Mouse (Mus musculus) neural tube, embryonic 13.5 days (tissue): Measurements from ENCODE around the gene Taar7d. TPM values are rescaled to one million over a fixed set of nuclear protein-coding genes. Genes with fewer than 3 reads are reported as not detected.

Experiments used
- ATAC-seq: fragments of 200-750 bp; cut with Nextera tagmentation; 2 replicates; pipeline ENCODE4 v1.8.0; 2017; ENCODE audit warnings: low read depth, mild to moderate bottlenecking, moderate TSS enrichment, moderate library complexity
- H3K27ac ChIP-seq: fragments of 300-500 bp; sonication (generic); replicated peaks from 2 replicates; pipeline ENCODE4 v1.5.1; 2015; ENCODE audit warnings: moderate library complexity, mild to moderate bottlenecking, inconsistent platforms
- H3K27me3 ChIP-seq: fragments of 300-500 bp; sonication (generic); 2 replicates; pipeline ENCODE4 v1.6.1; 2015; ENCODE audit warnings: mild to moderate bottlenecking, inconsistent platforms
- H3K36me3 ChIP-seq: fragments of 300-500 bp; sonication (generic); 2 replicates; pipeline ENCODE4 v1.6.1; 2015; ENCODE audit warnings: mild to moderate bottlenecking, inconsistent platforms
- H3K4me1 ChIP-seq: fragments of 300-500 bp; sonication (generic); replicated peaks from 2 replicates; pipeline ENCODE4 v1.6.1; 2015; ENCODE audit warnings: inconsistent platforms
- H3K4me2 ChIP-seq: fragments of 300-500 bp; sonication (generic); 2 replicates; pipeline ENCODE4 v1.6.1; 2015; ENCODE audit warnings: inconsistent platforms, mild to moderate bottlenecking, moderate library complexity
- H3K4me3 ChIP-seq: fragments of 300-500 bp; sonication (generic); 2 replicates; pipeline ENCODE4 v1.5.1; 2015; ENCODE audit warnings: mild to moderate bottlenecking, inconsistent platforms
- H3K9ac ChIP-seq: fragments of 300-500 bp; sonication (generic); 2 replicates; pipeline ENCODE4 v1.6.1; 2015; ENCODE audit warnings: moderate library complexity, mild to moderate bottlenecking, inconsistent platforms
- H3K9me3 ChIP-seq: fragments of 300-500 bp; sonication (generic); 2 replicates; pipeline ENCODE4 v1.6.1; 2016; ENCODE audit warnings: inconsistent platforms
- WGBS: fragments of 180-500 bp; shearing (Covaris S2); methylation state at CpG from one replicate; pipeline ENCODE4 v1.1.7; 2015; 5-methylcytosine and 5-hydroxymethylcytosine counted together
- polyA plus RNA-seq: library from polyadenylated mRNA; unstranded; fragments of >200 nt; fragmentation: Nextera tagmentation; extraction: Ambion mirVana; gene quantifications from 2 replicates; pipeline ENCODE4 v1.2.1, GENCODE M21; 2015

The Taar7d gene
- polyA plus RNA-seq = not detected in 2 replicates

GRCm38 (mm10) chr10:24026922-24027321, at the start of gene Taar7d:
Gene Taar7d (plus strand): TSS chr10:24027222.
- H3K4me1 ChIP-seq = no peaks in the 10 kb centered on the region
- H3K27me3 ChIP-seq = no peaks in the 10 kb centered on the region
- H3K9me3 ChIP-seq = no peaks in the 10 kb centered on the region
- no peak within 1 kb of the TSS for H3K4me3 ChIP-seq
- H3K9ac ChIP-seq = no peak within 1 kb of the TSS
- H3K27ac ChIP-seq = no peak within 1 kb of the TSS
- no peak within 1 kb of the TSS for H3K4me2 ChIP-seq
- no peaks in the 10 kb centered on the region for H3K36me3 ChIP-seq
- no peak for ATAC-seq

DNA sequence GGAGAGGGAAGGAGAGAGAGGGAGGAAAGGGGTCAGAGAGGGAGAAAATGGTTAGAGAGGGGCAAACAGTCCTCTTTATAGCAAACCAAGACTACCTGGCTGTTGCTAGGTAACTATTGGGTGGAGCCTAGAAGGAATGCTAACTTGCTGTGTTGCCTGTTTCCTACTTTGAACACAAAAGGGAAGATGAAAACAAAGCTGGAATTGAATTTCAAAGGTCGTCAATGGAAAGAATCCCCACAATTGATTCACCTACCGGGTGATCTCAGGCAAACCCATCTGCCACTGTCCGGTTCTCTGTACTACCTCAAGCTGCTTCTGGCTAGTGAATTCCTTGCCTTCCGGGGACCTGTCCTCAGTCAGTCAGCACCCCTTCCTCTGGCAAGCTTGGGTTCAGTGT, 49.1 kb upstream of the Taar7d start:
- Histone ChIP-seq H3K27ac (no peak overlapping the region), H3K27me3 (no peaks in the 10 kb centered on the region; the same call in 1 of the 2 replicates), H3K9ac (no peak overlapping the region), H3K9me3 (no peaks in the 10 kb centered on the region), H3K4me1 (no peaks in the 10 kb centered on the region), H3K4me3 (no peak overlapping the region), H3K4me2 (no peak overlapping the region), H3K36me3 (no peaks in the 10 kb centered on the region)
- ATAC-seq = no peak
- WGBS = 43% methylated on average over 4 of the region's 4 CpGs

DNA sequence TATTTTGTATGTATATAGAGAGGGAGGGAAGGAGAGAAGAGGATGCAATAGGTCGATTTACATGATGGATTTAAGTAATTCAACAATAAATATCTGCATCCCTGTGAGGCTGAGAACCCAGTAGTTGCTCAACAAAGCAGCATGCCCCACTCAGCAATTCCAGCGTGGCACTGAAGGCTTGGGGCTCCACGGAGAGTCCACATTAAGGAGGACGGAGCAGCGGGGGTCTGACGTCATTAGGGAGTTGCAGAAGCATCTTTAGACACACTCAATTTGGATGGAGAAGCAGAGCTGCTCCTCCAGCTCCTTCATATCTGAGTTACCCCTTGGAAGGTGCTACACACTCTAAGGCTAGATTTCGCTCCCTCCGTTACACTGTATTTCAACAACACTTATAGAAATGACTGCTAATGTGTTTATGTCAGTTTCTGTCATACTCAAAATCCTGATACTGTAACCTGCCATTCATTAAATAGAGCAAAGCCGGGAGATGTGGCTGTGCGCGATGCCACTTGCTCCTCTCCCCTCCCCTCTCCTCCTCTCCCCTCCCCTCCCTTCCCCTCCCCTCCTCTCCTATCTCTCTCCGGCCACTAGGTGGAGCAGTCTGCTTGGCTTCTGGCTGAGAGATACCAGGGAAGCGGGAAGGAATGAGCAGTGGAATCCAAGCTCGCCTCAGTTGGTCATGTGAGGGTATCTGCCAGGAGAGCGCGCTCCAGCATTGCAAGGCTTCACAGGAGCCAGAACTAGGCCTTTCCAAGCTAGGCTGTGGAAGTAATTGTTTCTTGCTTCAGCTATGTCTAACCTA, 47.9 kb upstream of the Taar7d start:
- peak; percentile 75; the same call in 1 of the 2 replicates for ATAC-seq
- Histone ChIP-seq H3K9ac (no peak overlapping the region), H3K4me1 (no peaks in the 10 kb centered on the region), H3K27me3 (no peaks in the 10 kb centered on the region; the same call in 1 of the 2 replicates), H3K4me2 (no peak overlapping the region), H3K4me3 (no peak overlapping the region), H3K36me3 (no peaks in the 10 kb centered on the region), H3K9me3 (no peaks in the 10 kb centered on the region), H3K27ac (no peak overlapping the region)
- 44% methylated on average over 16 of the region's 16 CpGs for WGBS

DNA sequence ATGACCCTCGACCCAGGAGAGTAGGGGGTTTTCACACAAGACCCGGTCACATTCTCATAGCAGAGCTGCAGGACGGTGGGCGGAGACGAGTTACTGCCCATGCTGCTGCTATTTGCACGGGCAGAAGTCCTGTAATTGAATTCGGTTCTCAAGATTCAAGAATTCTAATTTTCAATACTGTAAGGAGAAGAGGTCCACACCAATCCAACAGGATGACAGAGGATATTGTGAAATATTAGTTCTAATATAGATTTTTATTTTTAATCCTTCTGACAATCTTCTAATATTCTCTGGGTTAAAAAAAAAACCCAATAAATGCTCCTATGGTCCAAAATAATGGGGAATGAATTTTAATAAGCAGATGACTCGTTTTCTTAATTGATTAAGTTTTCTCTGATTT, 41.5 kb upstream of the Taar7d start, which contains the start of gene Taar6:
Gene Taar6 (minus strand): TSS at position 101 of the 400 bp plus-strand sequence.
- H3K27me3 ChIP-seq = no peaks in the 10 kb centered on the region
- H3K27ac ChIP-seq = no peak within 1 kb of the TSS
- H3K4me1 ChIP-seq = no peaks in the 10 kb centered on the region
- no peak within 1 kb of the TSS for H3K9ac ChIP-seq
- H3K4me3 ChIP-seq = no peak within 1 kb of the TSS
- 75% methylated on average over 8 of the region's 8 CpGs for WGBS
- ATAC-seq = no peak
- no peak within 1 kb of the TSS for H3K4me2 ChIP-seq
- no peaks in the 10 kb centered on the region for H3K36me3 ChIP-seq
- no peaks in the 10 kb centered on the region for H3K9me3 ChIP-seq

GRCm38 (mm10) chr10:23986419-23986818, 40.6 kb upstream of the Taar7d start:
- 80% methylated on average over 5 of the region's 5 CpGs for WGBS
- ATAC-seq = no peak
- no peaks in the 10 kb centered on the region for H3K36me3 ChIP-seq

GRCm38 (mm10) chr10:23993381-23993780, 33.6 kb upstream of the Taar7d start, which contains the start of gene Taar7a:
Gene Taar7a (minus strand): TSS chr10:23993481.
- H3K4me3 ChIP-seq = no peak within 1 kb of the TSS
- H3K4me2 ChIP-seq = no peak within 1 kb of the TSS
- H3K9ac ChIP-seq = no peak within 1 kb of the TSS
- H3K36me3 ChIP-seq = no peaks in the 10 kb centered on the region
- no peaks in the 10 kb centered on the region for H3K4me1 ChIP-seq
- H3K9me3 ChIP-seq = no peaks in the 10 kb centered on the region
- H3K27me3 ChIP-seq = no peaks in the 10 kb centered on the region
- no peak within 1 kb of the TSS for H3K27ac ChIP-seq
- no peak for ATAC-seq
- 91% methylated on average over 3 of the region's 3 CpGs for WGBS

More at GRCm38 (mm10) chr10:23986419-23986818, 40.6 kb upstream of the Taar7d start:
- H3K9ac ChIP-seq = no peak overlapping the region
- H3K27me3 ChIP-seq = no peaks in the 10 kb centered on the region
- no peak overlapping the region for H3K4me3 ChIP-seq
- H3K4me2 ChIP-seq = no peak overlapping the region
- H3K4me1 ChIP-seq = no peaks in the 10 kb centered on the region
- H3K9me3 ChIP-seq = no peaks in the 10 kb centered on the region
- H3K27ac ChIP-seq = no peak overlapping the region

DNA sequence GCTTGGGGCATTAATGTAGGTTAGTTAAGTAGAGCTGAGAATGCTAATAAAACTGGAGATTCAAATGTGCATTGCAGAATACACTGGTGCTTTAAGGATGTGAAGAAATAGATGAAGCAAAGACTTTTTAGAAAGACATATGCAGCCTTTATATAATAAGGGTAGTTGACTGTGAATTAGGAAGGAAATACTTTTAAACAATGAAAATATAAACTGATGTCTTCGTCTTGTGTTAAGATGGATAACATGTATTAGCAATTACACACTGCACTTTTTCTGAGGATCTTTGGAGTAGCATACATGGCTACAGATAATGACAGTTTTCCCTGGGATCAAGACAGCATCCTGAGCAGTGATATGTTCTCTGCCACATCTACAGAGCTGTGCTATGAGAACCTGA, 27.4 kb upstream of the Taar7d start, which contains the start of gene Taar7b:
Gene Taar7b (plus strand): TSS at position 301 of the 400 bp plus-strand sequence.
- ATAC-seq = no peak
- no peak within 1 kb of the TSS for H3K4me2 ChIP-seq
- H3K4me1 ChIP-seq = no peaks in the 10 kb centered on the region
- H3K36me3 ChIP-seq = no peaks in the 10 kb centered on the region
- WGBS = 77% methylated on average over 1 of the region's 1 CpGs
- H3K4me3 ChIP-seq = no peak within 1 kb of the TSS
- no peak within 1 kb of the TSS for H3K27ac ChIP-seq
- H3K9me3 ChIP-seq = no peaks in the 10 kb centered on the region
- H3K27me3 ChIP-seq = no peaks in the 10 kb centered on the region
- H3K9ac ChIP-seq = no peak within 1 kb of the TSS

DNA sequence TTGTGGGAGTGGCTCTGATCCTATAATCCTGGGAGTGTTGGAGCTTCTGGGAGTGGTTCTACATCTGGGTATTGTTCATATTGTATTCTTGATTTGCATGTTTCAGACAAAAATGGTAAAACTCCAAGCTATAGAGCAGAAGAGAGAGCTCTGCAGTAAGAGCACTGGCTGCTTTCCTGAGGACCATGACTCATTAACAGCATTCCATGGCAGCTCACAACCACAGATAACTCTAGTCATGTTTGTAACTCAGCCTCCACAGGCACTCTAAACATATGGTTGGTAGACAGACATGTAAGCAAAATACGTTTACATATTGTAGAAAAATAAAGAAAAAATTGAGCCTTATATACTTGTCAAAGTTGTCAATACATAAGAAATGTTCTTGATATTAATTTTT, 20.6 kb upstream of the Taar7d start:
- H3K27ac ChIP-seq = no peak overlapping the region
- H3K9ac ChIP-seq = no peak overlapping the region
- no peaks in the 10 kb centered on the region for H3K4me1 ChIP-seq
- ATAC-seq = no peak
- no peak overlapping the region for H3K4me2 ChIP-seq
- no peak overlapping the region for H3K4me3 ChIP-seq
- H3K9me3 ChIP-seq = no peaks in the 10 kb centered on the region
- 78% methylated on average over 1 of the region's 1 CpGs for WGBS
- H3K27me3 ChIP-seq = no peaks in the 10 kb centered on the region
- no peaks in the 10 kb centered on the region for H3K36me3 ChIP-seq

- Histone ChIP-seq H3K9me3 (no peaks in the 10 kb centered on the region), H3K4me2 (no peak overlapping the region), H3K4me3 (no peak overlapping the region), H3K4me1 (no peaks in the 10 kb centered on the region), H3K27ac (no peak overlapping the region), H3K27me3 (no peaks in the 10 kb centered on the region), H3K36me3 (no peaks in the 10 kb centered on the region), H3K9ac (no peak overlapping the region)
- ATAC-seq = no peak
- WGBS = 59% methylated on average over 2 of the region's 2 CpGs
These were observed 20.0 kb upstream of the Taar7d start for GRCm38 (mm10) chr10:24007034-24007433.

GRCm38 (mm10) chr10:24008143-24008542, 18.9 kb upstream of the Taar7d start:
- H3K9ac ChIP-seq = no peak overlapping the region
- H3K27ac ChIP-seq = no peak overlapping the region
- H3K9me3 ChIP-seq = no peaks in the 10 kb centered on the region
- no peak for ATAC-seq
- no peak overlapping the region for H3K4me2 ChIP-seq
- no peak overlapping the region for H3K4me3 ChIP-seq
- 81% methylated on average over 1 of the region's 1 CpGs for WGBS
- no peaks in the 10 kb centered on the region for H3K36me3 ChIP-seq
- H3K4me1 ChIP-seq = no peaks in the 10 kb centered on the region
- no peaks in the 10 kb centered on the region for H3K27me3 ChIP-seq

- H3K9ac ChIP-seq = no peak overlapping the region
- H3K4me1 ChIP-seq = no peaks in the 10 kb centered on the region
- H3K36me3 ChIP-seq = no peaks in the 10 kb centered on the region
- H3K4me2 ChIP-seq = no peak overlapping the region
- no peak overlapping the region for H3K27ac ChIP-seq
- no peak for ATAC-seq
- no peaks in the 10 kb centered on the region for H3K27me3 ChIP-seq
- no peak overlapping the region for H3K4me3 ChIP-seq
- H3K9me3 ChIP-seq = no peaks in the 10 kb centered on the region
These were observed 4.3 kb downstream of the Taar7d start for GRCm38 (mm10) chr10:24031347-24031746.

GRCm38 (mm10) chr10:24037314-24037713, 10.3 kb downstream of the Taar7d start, which contains the start of gene Taar7e:
Gene Taar7e (plus strand): TSS chr10:24037614.
- no peak within 1 kb of the TSS for H3K9ac ChIP-seq
- H3K36me3 ChIP-seq = no peaks in the 10 kb centered on the region
- no peaks in the 10 kb centered on the region for H3K4me1 ChIP-seq
- ATAC-seq = no peak
- H3K27ac ChIP-seq = no peak within 1 kb of the TSS
- no peaks in the 10 kb centered on the region for H3K9me3 ChIP-seq
- no peaks in the 10 kb centered on the region for H3K27me3 ChIP-seq
- H3K4me2 ChIP-seq = no peak within 1 kb of the TSS
- H3K4me3 ChIP-seq = no peak within 1 kb of the TSS
- WGBS = 97% methylated on average over 2 of the region's 2 CpGs
